Mouse (Mus musculus) CH12.LX (cell line): ENCODE results near the gene S100a13. TPM values are rescaled to one million over a fixed set of nuclear protein-coding genes. Genes with fewer than 3 reads are reported as not detected.

Experiments
- DNase-seq: peaks from one replicate; pipeline ENCODE4 v3.0.0-alpha.2; 2013; ENCODE audit errors: extremely low read depth
- H3K27ac ChIP-seq: 2 replicates; pipeline ENCODE4 v1.5.1; 2012; ENCODE audit warnings: low read depth, mild to moderate bottlenecking, control low read depth, moderate library complexity; ENCODE audit not compliant: insufficient read depth
- H3K27me3 ChIP-seq: replicated peaks from 2 replicates; pipeline ENCODE3; 2012; ENCODE audit warnings: inconsistent platforms
- H3K36me3 ChIP-seq, 2 experiments: replicated peaks in 1 of 2; 2 replicates each; pipeline versions ENCODE3 to v1.6.1; 2012; ENCODE audit warnings: inconsistent platforms in 1 of 2, low read length in 1 of 2, mild to moderate bottlenecking in 1 of 2, mixed read lengths in 1 of 2, moderate library complexity in 1 of 2; ENCODE audit not compliant: control insufficient read depth in 1 of 2, insufficient read depth in 1 of 2
- H3K4me1 ChIP-seq, 2 experiments: 2 replicates each; pipeline ENCODE4 v1.6.1; 2012; ENCODE audit warnings: inconsistent platforms in 1 of 2, moderate library complexity in 1 of 2; ENCODE audit not compliant: insufficient read depth in 2 of 2, control insufficient read depth in 1 of 2
- H3K4me2 ChIP-seq: 2 replicates; pipeline ENCODE4 v1.6.1; 2012; ENCODE audit warnings: low read depth, mild to moderate bottlenecking, control low read depth; ENCODE audit not compliant: poor library complexity, insufficient read depth, severe bottlenecking
- H3K4me3 ChIP-seq, 3 experiments: fragments of 150-350 bp in 1 of 3; sonication (generic) in 1 of 3; replicated peaks in 1 of 3; 2 replicates each; pipeline versions ENCODE3 to v1.5.1; 2011 to 2012; ENCODE audit warnings: low read depth in 2 of 3, low read length in 2 of 3, mild to moderate bottlenecking in 2 of 3, moderate library complexity in 2 of 3, control low read depth in 1 of 3, improper control_type of control experiment in 1 of 3, inconsistent platforms in 1 of 3, mixed read lengths in 1 of 3; ENCODE audit not compliant: poor library complexity in 1 of 3
- H3K79me2 ChIP-seq: replicated peaks from 2 replicates; pipeline ENCODE4 v1.6.1; 2012; ENCODE audit warnings: mild to moderate bottlenecking, moderate library complexity; ENCODE audit not compliant: control insufficient read depth, poor library complexity, insufficient read depth, severe bottlenecking; ENCODE audit errors: extremely low read depth
- H3K9ac ChIP-seq: 2 replicates; pipeline ENCODE4 v1.6.1; 2012; ENCODE audit warnings: low read depth, mild to moderate bottlenecking, control low read depth, moderate library complexity; ENCODE audit not compliant: insufficient read depth
- H3K9me3 ChIP-seq: replicated peaks from 2 replicates; pipeline ENCODE3; 2012; ENCODE audit warnings: low read length, inconsistent platforms, mixed read lengths
- BHLHE40 ChIP-seq: IDR thresholded peaks from 2 replicates; pipeline ENCODE4 v1.6.1; 2011; ENCODE audit warnings: mild to moderate bottlenecking, low read depth, low read length, improper control_type of control experiment
- CHD1 ChIP-seq: IDR thresholded peaks from 2 replicates; pipeline ENCODE4 v1.6.1; 2012; ENCODE audit warnings: low read depth, low read length, improper control_type of control experiment, inconsistent platforms
- CHD2 ChIP-seq: IDR thresholded peaks from 2 replicates; pipeline ENCODE4 v1.6.1; 2011; ENCODE audit warnings: low read length, improper control_type of control experiment
- CTCF ChIP-seq, 2 experiments: IDR thresholded peaks in 1 of 2; conservative IDR thresholded peaks in 1 of 2; 2 replicates each; pipeline ENCODE4 v1.5.1; 2011 to 2012; ENCODE audit warnings: low read depth in 2 of 2, low read length in 2 of 2, improper control_type of control experiment in 1 of 2, inconsistent platforms in 1 of 2, mild to moderate bottlenecking in 1 of 2, moderate library complexity in 1 of 2
- E2F4 ChIP-seq: IDR thresholded peaks from 2 replicates; pipeline ENCODE4 v1.6.1; 2011; ENCODE audit warnings: low read depth, low read length, improper control_type of control experiment; ENCODE audit not compliant: insufficient replicate concordance
- ELF1 ChIP-seq: IDR thresholded peaks from 2 replicates; pipeline ENCODE4 v1.6.1; 2014; ENCODE audit warnings: low read depth, mild to moderate bottlenecking, inconsistent platforms, low read length, improper control_type of control experiment
- EP300 ChIP-seq: IDR thresholded peaks from 2 replicates; pipeline ENCODE4 v1.6.1; 2011; ENCODE audit warnings: low read length, improper control_type of control experiment
- ETS1 ChIP-seq: conservative IDR thresholded peaks from 2 replicates; pipeline ENCODE4 v1.6.1; 2012; ENCODE audit warnings: low read depth, mild to moderate bottlenecking, inconsistent platforms, low read length, improper control_type of control experiment, moderate library complexity
- GABPA ChIP-seq: IDR thresholded peaks from 2 replicates; pipeline ENCODE4 v1.6.1; 2012; ENCODE audit warnings: low read depth, low read length, improper control_type of control experiment, inconsistent platforms; ENCODE audit not compliant: insufficient replicate concordance
- JUN ChIP-seq: IDR thresholded peaks from 2 replicates; pipeline ENCODE4 v1.6.1; 2011; ENCODE audit warnings: low read depth, mild to moderate bottlenecking, low read length, improper control_type of control experiment, moderate library complexity; ENCODE audit not compliant: insufficient read depth
- JUND ChIP-seq: conservative IDR thresholded peaks from 2 replicates; pipeline ENCODE4 v1.6.1; 2011; ENCODE audit warnings: low read depth, low read length, improper control_type of control experiment
- MAFK ChIP-seq: IDR thresholded peaks from 2 replicates; pipeline ENCODE4 v1.6.1; 2011; ENCODE audit warnings: low read length, improper control_type of control experiment; ENCODE audit not compliant: insufficient replicate concordance
- MAX ChIP-seq: IDR thresholded peaks from 2 replicates; pipeline ENCODE4 v1.6.1; 2011; ENCODE audit warnings: low read length, improper control_type of control experiment
- MEF2A ChIP-seq: IDR thresholded peaks from 2 replicates; pipeline ENCODE4 v1.6.1; 2014; ENCODE audit warnings: low read depth, mild to moderate bottlenecking, inconsistent platforms, low read length, improper control_type of control experiment, borderline replicate concordance
- MYC ChIP-seq: IDR thresholded peaks from 2 replicates; pipeline ENCODE4 v1.6.1; 2011; ENCODE audit warnings: low read depth, mild to moderate bottlenecking, improper control_type of control experiment, low read length
- NELFE ChIP-seq: IDR thresholded peaks from 2 replicates; pipeline ENCODE4 v1.6.1; 2011; ENCODE audit warnings: low read depth, low read length, improper control_type of control experiment
- NRF1 ChIP-seq: IDR thresholded peaks from 2 replicates; pipeline ENCODE4 v1.6.1; 2014; ENCODE audit warnings: low read depth, mild to moderate bottlenecking, inconsistent platforms, low read length, improper control_type of control experiment, moderate library complexity
- PAX5 ChIP-seq: IDR thresholded peaks from 2 replicates; pipeline ENCODE4 v1.6.1; 2012; ENCODE audit warnings: low read length, inconsistent platforms, mixed read lengths
- POLR2A ChIP-seq: IDR thresholded peaks from 2 replicates; pipeline ENCODE4 v1.6.1; 2011; ENCODE audit warnings: low read depth, mild to moderate bottlenecking, improper control_type of control experiment, low read length
- POLR2AphosphoS2 ChIP-seq: IDR thresholded peaks from 2 replicates; pipeline ENCODE4 v1.6.1; 2011; ENCODE audit warnings: low read depth, low read length, improper control_type of control experiment
- RAD21 ChIP-seq: IDR thresholded peaks from 2 replicates; pipeline ENCODE4 v1.6.1; 2011; ENCODE audit warnings: low read depth, mild to moderate bottlenecking, low read length, improper control_type of control experiment, moderate library complexity
- RCOR1 ChIP-seq: conservative IDR thresholded peaks from 2 replicates; pipeline ENCODE4 v1.6.1; 2012; ENCODE audit warnings: low read depth, mild to moderate bottlenecking, inconsistent platforms, low read length, improper control_type of control experiment
- SIN3A ChIP-seq: IDR thresholded peaks from 2 replicates; pipeline ENCODE4 v1.6.1; 2012; ENCODE audit warnings: low read length, improper control_type of control experiment, inconsistent platforms
- TBP ChIP-seq: conservative IDR thresholded peaks from 2 replicates; pipeline ENCODE4 v1.6.1; 2011; ENCODE audit warnings: low read depth, low read length, improper control_type of control experiment
- TCF12 ChIP-seq: IDR thresholded peaks from 2 replicates; pipeline ENCODE4 v1.6.1; 2014; ENCODE audit warnings: low read depth, mild to moderate bottlenecking, inconsistent platforms, low read length, improper control_type of control experiment
- USF1 ChIP-seq: IDR thresholded peaks from 2 replicates; pipeline ENCODE4 v1.6.1; 2014; ENCODE audit warnings: low read depth, mild to moderate bottlenecking, inconsistent platforms, low read length, improper control_type of control experiment
- ZC3H11A ChIP-seq: IDR thresholded peaks from 2 replicates; pipeline ENCODE4 v1.6.1; 2012; ENCODE audit warnings: low read depth, mild to moderate bottlenecking, inconsistent platforms, low read length, improper control_type of control experiment
- ZMIZ1 ChIP-seq: IDR thresholded peaks from 2 replicates; pipeline ENCODE4 v1.6.1; 2012; ENCODE audit warnings: low read depth, mild to moderate bottlenecking, inconsistent platforms, low read length, improper control_type of control experiment
- dilution Hi-C: fragments of 300-500 bp; cut with MboI; formaldehyde crosslinking; loops from 2 replicates; pipeline ENCODE4 v1.14.3; 2020; ENCODE audit warnings: low sequenced_read_pairs; ENCODE audit not compliant: extremely low pct_unique_long_range_greater_than_20kb, extremely low pct_ligation_motif_present
- in situ Hi-C: fragments of 300-500 bp; cut with MboI; formaldehyde crosslinking; loops from 3 replicates; pipeline ENCODE4 v1.14.3; 2019; ENCODE audit warnings: low sequenced_read_pairs, low pct_ligation_motif_present, low pct_unique_long_range_greater_than_20kb, mixed read lengths
- polyA plus RNA-seq: library from polyadenylated mRNA; unstranded; fragments of >175 nt; gene quantifications from 2 replicates; pipeline ENCODE4 v1.2.1, GENCODE M21; 2012; ENCODE audit warnings: low read depth; ENCODE audit not compliant: insufficient read length
- total RNA-seq, 2 experiments: library from RNA; depleted of rRNA; stranded (reverse); fragments of 300-350 nt in 1 of 2; fragments of >200 nt in 1 of 2; gene quantifications; 2 replicates each; pipeline ENCODE4 v1.2.3; 2012 to 2014

Gene S100a13
- total and polyA plus RNA-seq, 3 experiments, result 19.3 to 41.6 (median 35.5) TPM

- in situ Hi-C loops, result no loop called here
- Histone ChIP-seq H3K9ac (no peak overlapping the region), H3K4me3 (no peak overlapping the region), H3K27me3 (peaks cover 4% of the 10 kb centered on the region), H3K4me1 (peaks cover 0 to 4% of the 10 kb centered on the region in 2 experiments; a peak in 1 of 4 replicates), H3K9me3 (no peaks in the 10 kb centered on the region), H3K79me2 (no peaks in the 10 kb centered on the region), H3K36me3 (peaks cover 2 to 14% of the 10 kb centered on the region in 2 experiments), H3K4me2 (no peak overlapping the region), H3K27ac (no peak overlapping the region)
- TF ChIP-seq TBP (no peak), NELFE (no peak), BHLHE40 (no peak), GABPA (no peak), POLR2A (no peak), EP300 (no peak), ETS1 (no peak), TCF12 (no peak), NRF1 (no peak), CHD1 (no peak), CTCF (conservative IDR thresholded peaks at IDR 0.05 in 1 of 2, IDR thresholded peaks at IDR 0.05 in 1 of 2; ENCODE audit: low read depth in 2 of 2, low read length in 2 of 2) (no peak), CHD2 (no peak), MAX (no peak), ZMIZ1 (no peak), RCOR1 (no peak), POLR2AphosphoS2 (no peak), E2F4 (no peak), MYC (no peak)
- DNase-seq, result no peak
- dilution Hi-C loops, result no loop called here
Observed at GRCm38 (mm10) chr3:90527291-90527873, 13.1 kb downstream of the S100a13 start.

- Histone ChIP-seq H3K4me3 (no peak overlapping the region), H3K79me2 (no peaks in the 10 kb centered on the region), H3K27ac (no peak overlapping the region), H3K27me3 (peaks cover 6% of the 10 kb centered on the region), H3K4me2 (no peak overlapping the region), H3K9ac (no peak overlapping the region), H3K4me1 (peaks cover 0 to 9% of the 10 kb centered on the region in 2 experiments; a peak in 2 of 4 replicates), H3K36me3 (no peaks in the 10 kb centered on the region), H3K9me3 (no peaks in the 10 kb centered on the region)
- no peak for DNase-seq
- in situ Hi-C loops, result no loop called here
- TF ChIP-seq MAFK, result no peak
- no peak for TF ChIP-seq RAD21
- no peak for TF ChIP-seq GABPA
- no peak for TF ChIP-seq NRF1
- TF ChIP-seq CTCF (conservative IDR thresholded peaks at IDR 0.05 in 1 of 2, IDR thresholded peaks at IDR 0.05 in 1 of 2; ENCODE audit: low read depth in 2 of 2, low read length in 2 of 2), result no peak
- TF ChIP-seq TBP, result no peak
- no peak for TF ChIP-seq POLR2A
- TF ChIP-seq MEF2A, result no peak
- TF ChIP-seq BHLHE40, result no peak
- TF ChIP-seq JUND, result no peak
- TF ChIP-seq JUN, result no peak
- no peak for TF ChIP-seq ZC3H11A
- no peak for TF ChIP-seq USF1
- TF ChIP-seq ETS1, result no peak
- no peak for TF ChIP-seq ELF1
- TF ChIP-seq E2F4, result no peak
- TF ChIP-seq PAX5, result no peak
- TF ChIP-seq SIN3A, result no peak
- TF ChIP-seq CHD1, result no peak
- dilution Hi-C loops, result no loop called here
Observed at GRCm38 (mm10) chr3:90531713-90532112, 17.5 kb downstream of the S100a13 start.
